Mouse (Mus musculus): Measurements from ENCODE around the gene Rasal3.

The Rasal3 gene

GRCm38 (mm10) chr17:32388370-32389100, 14.8 kb downstream of the Rasal3 start:
- peak; percentile 27 for DNase-seq

DNA sequence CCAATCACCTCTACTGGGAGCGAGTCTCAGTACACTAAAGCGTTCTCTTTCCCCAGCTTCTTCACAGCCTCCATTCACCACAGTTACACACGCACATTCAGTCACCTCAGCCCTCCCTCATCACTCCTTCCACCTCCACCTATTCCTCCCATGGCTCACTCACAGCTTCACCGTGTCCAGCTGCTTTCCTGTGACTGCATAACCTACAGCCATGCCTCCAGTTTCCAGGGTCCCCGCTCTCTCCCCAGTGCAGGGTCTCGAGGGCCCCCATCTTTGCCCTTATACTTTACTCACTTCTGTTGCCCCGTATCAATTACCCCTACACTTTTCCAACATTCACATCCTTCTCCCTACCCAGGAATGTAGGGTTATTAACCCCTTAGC, 15.4 kb downstream of the Rasal3 start:
- DNase-seq, result no peak

GRCm38 (mm10) chr17:32386659-32387432, 16.5 kb downstream of the Rasal3 start:
- peak; percentile 58 for DNase-seq

GRCm38 (mm10) chr17:32383661-32384060, 19.7 kb downstream of the Rasal3 start:
- DNase-seq, result no peak

DNA sequence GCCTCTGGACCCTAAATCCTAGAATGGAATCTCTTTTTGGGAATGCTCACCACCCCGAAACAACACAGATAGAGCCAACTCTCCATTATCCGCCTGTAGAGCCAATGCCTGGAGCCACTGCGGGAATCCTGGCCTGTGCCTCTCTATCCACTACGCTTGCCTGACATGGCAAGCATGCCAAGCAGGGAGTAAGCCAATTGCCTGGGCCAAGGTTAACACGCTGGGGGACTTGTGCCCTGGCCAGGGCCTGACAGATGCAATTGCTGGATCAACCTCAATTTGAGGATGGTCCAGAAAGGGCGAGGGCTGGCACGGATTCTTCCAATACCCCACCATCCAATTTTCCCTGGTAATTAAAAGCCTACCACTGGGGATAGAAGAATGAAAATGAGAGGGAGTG, 20.8 kb downstream of the Rasal3 start:
- DNase-seq, result no peak

DNA sequence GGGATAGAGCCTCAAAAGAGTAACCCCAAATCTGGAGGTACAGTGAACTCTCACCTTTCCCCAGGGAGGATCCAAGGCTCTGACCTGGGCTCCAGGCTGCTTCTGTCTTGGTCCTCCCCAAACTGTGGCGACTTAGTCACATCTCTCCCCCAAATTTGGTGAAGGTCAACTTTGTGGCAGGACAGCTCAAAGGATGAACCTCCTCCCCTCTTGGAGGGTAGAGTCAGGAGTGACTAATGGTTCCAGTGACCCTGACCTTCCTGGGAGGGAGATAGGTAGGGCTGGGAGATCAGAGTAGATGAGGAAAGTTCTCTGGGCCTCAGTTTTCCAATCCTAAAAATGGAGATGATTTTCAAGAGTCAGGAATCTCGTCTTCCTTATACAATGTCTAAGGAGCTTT, 24.6 kb downstream of the Rasal3 start:
- no peak for DNase-seq

GRCm38 (mm10) chr17:32377137-32377536, 26.2 kb downstream of the Rasal3 start:
- no peak for DNase-seq

- no peak for DNase-seq
Measured at GRCm38 (mm10) chr17:32376475-32376874, 26.9 kb downstream of the Rasal3 start.

GRCm38 (mm10) chr17:32368991-32369578, 34.3 kb downstream of the Rasal3 start:
- no peak for DNase-seq

DNA sequence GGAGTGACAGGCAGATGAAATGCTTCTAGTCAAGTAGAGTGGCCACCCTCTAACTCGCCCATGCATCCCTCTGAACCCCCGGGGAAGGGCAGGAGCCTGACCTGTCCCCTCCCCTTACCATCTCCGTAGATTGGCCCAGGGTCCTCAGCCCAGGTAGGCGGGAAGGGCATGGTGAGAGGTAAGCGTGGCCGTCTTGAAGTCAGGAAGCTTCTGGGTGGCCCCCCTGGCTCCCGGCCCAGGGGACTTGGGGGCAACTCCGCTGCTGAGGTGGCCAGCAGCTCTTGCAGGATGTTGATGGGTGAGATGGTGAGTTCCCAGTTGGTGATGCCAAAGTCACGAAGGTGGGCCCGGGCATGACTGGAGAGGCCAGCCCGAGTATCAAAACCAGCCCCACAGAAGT, 35.7 kb downstream of the Rasal3 start:
- no peak for DNase-seq

GRCm38 (mm10) chr17:32365296-32365695, 38.1 kb downstream of the Rasal3 start:
- no peak for DNase-seq

- no peak for DNase-seq
Measured at GRCm38 (mm10) chr17:32364850-32365249, 38.5 kb downstream of the Rasal3 start.

DNA sequence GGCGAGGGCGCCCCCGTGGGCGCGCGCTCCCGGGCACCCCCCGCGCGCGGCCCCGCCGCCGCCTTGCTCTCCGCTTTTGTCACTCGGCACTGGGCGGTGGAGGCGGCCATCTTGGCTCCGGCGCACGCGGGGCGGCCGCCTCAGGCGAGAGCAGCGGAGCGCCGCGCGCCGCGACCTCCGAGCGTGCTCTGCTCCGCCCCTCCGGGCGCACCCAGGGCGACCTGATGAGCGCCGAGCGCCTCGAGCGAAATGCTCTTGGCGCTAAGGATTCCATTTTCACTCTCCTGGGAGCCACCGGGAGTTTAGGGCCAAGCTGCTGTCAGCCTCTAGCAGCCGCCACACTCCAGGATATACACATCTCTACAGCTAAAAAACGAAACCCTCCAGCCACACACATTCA, 39.1 kb downstream of the Rasal3 start:
- peak; percentile 86 for DNase-seq

DNA sequence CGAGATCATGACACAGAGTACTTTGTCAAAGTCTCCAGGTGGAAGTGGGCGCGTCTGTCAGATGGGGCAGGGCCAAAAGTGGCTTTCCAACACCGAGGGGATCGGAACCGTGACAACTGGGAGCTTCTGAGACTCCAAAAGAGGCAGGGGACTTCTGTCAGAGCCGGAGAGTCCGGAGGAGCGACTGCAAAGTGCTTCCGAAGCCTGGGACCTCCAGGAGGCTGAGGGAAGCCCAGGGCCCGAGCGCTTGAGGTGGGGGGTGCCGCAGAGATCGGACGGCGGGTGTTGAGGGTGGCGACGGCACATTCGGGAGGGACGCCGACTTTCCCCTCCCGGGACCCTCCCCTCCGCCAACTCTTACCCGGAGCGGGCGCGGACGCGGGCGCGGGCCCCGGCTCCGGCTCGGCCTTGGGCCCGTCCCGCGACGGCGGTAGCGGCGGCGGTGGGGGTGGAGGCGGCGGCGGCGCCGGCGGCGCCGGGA, 39.5 kb downstream of the Rasal3 start:
- DNase-seq, result no peak

- no peak for DNase-seq
Measured at GRCm38 (mm10) chr17:32362686-32363085, 40.7 kb downstream of the Rasal3 start.

DNA sequence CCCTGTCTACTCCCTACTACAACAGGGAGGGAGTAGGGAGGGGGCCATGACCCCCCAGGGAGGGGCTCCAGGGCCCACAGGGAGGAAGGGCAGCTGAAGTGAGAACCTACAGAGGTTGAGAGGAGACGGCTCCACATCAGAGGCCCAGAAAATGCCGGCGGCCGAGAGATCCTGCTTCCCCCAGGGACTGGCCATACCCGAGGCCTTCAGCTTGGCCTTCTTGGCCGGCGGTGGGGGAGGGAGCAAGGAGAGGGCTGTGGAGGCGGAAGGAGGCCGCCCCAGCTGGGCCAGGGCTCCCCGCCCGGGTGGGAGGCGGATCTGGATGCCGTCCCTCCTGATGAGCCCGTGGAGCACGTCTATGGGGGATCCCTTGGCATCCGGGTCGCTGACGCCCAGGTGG, 43.5 kb downstream of the Rasal3 start:
- DNase-seq, result no peak

GRCm38 (mm10) chr17:32358943-32359340, 44.4 kb downstream of the Rasal3 start:
- DNase-seq, result no peak

- DNase-seq, result no peak
Measured at GRCm38 (mm10) chr17:32358192-32358942, 45.0 kb downstream of the Rasal3 start.

GRCm38 (mm10) chr17:32356766-32357760, 46.3 kb downstream of the Rasal3 start:
- no peak for DNase-seq

GRCm38 (mm10) chr17:32356281-32356680, 47.1 kb downstream of the Rasal3 start:
- DNase-seq, result no peak

DNA sequence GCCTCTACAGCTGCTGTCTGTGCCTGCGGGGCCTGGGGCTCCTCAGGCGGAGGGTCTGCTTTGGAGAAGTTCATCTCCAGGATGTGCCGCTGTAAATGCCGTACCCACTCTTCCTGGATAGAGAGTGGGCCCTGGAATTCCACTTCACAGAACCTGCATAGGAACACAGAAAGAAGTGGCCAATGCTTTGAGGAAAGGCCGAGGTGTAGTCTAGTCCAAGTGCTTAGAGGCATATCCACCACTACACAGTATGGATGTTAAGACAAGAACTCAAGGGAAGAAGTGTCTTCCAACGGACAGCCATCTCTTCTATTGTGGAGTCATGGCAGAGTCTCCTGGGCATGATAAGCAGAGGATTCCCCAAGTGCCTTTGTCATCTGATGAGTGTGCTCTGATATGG, 48.4 kb downstream of the Rasal3 start:
- no peak for DNase-seq

DNA sequence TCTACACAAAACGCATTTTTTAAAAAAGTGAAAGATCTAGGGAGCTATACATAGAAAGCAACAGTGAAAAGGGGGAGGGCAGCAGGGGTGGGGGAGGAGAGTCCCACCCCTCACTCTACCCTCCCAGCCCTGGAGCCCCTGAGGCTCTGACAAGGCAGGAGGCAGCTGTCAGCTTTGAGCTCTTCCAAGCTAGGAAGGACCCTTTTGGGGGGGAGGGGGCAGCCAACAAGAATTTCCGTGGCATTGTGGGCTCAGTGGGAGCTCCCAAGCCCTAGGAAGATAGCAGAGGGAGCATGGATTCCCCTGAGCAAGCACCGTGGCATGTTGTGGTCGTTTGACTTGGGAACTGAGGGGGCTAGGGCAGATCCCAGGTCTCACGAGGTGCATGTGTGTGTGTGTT, 49.2 kb downstream of the Rasal3 start:
- DNase-seq, result no peak

All from lung, postnatal 14 days (tissue).